Mouse (Mus musculus) embryonic stem cell, embryonic (primary cell): ENCODE measurements around the gene Ost4.

Experiments used
- CTCF ChIA-PET, 4 experiments: fragments of 300-600 bp in 2 of 4; fragments of 350-600 bp in 2 of 4; sonication (Branson Sonifier 250); formaldehyde crosslinking; loops; one replicate each; lab custom pipeline; 2022; ENCODE audit warnings: inconsistent platforms in 2 of 4; lab: Charles Lee
- POLR2A ChIA-PET, 4 experiments: fragments of 300-600 bp in 2 of 4; fragments of 350-600 bp in 2 of 4; sonication (Branson Sonifier 250); formaldehyde crosslinking; loops; one replicate each; lab custom pipeline; 2022; ENCODE audit warnings: antibody characterized with exemption in 4 of 4, inconsistent platforms in 1 of 4; lab: Charles Lee

Gene Ost4

DNA sequence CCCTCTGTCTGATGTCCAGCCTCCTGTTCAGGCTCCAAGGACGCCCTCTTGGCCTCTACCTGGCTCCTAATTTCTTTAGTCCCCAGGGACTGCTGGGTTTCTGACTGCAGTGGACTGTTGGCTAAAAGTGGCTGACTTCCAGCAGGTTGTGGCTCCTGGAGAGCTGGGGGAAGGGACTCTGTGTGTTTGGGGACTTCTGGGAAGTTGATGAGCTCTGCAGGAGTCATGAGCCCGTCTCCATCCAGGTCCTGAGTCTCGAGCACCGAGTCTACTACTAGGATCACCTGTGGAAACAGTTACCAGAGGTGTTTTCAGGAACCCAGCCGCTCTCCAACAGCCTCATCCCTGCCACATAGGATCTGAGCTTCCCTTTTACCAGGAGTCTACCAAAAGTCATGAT lies 26.1 kb upstream of the Ost4 start:
- ChIA-PET CTCF (interaction anchor here in 3 of 4 experiments (0.6 to 2.1 kb wide), 8 partner anchors 11 to 192 kb away, joined by 3 to 9 read pairs (median 3); partner anchors contain the start of gene Cgref1 (in 1 of the 3)), POLR2A (interaction anchor here in 2 of 4 experiments (0.6 to 1.5 kb wide), 11 partner anchors 11 to 183 kb away, joined by 3 to 8 read pairs (median 3); partner anchors contain the start of genes Cgref1 (in 1 of the 2), Khk (in 1 of the 2) and Trim54 (in 1 of the 2))

DNA sequence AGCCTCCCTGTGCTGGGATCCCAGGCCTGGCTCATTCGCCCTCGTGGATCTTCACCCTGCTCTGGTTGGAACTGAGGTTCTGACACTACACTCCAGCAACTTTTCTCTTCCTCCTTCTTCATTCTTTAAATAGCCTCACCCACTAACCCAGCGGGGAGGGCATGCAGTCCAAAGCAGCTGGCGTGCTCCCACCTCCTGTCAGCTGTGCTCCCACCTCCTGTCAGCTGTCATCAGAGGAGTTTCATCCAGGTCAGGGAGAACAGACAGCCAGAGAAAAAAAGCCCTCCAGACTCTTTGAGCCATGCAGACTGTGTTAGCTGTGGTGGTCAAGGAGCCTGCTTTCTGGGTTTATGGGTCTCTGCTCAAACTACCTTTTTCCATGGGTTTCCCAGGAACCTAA lies 23.8 kb upstream of the Ost4 start:
- CTCF ChIA-PET: interaction anchor here in 2 of 4 experiments (1.0 to 3.0 kb wide), 3 partner anchors 10 to 67 kb away, joined by 5 to 46 read pairs (median 5); partner anchors contain the start of gene Khk (in 1 of the 2)
- POLR2A ChIA-PET: interaction anchor here in 3 of 4 experiments (0.7 to 2.7 kb wide), 4 partner anchors 12 to 50 kb away, joined by 3 to 11 read pairs (median 8); partner anchors contain the start of gene Agbl5 (in 1 of the 3)

DNA sequence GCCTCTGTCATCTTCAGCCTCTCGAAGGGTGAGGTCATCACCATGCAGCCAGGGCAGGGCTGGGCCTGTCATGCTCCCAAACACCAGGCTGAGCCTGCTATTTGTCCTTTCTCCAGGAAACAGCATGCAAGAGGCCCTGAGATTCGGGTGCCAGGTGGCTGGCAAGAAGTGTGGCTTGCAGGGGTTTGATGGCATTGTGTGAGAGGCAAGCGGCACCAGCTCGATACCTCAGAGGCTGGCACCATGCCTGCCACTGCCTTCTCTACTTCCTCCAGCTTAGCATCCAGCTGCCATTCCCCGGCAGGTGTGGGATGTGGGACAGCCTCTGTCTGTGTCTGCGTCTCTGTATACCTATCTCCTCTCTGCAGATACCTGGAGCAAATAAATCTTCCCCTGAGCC lies 23.3 kb upstream of the Ost4 start:
- ChIA-PET POLR2A (interaction anchor here in 3 of 4 experiments (0.7 to 2.7 kb wide), 6 partner anchors 10 to 49 kb away, joined by 3 to 11 read pairs (median 8); partner anchors contain the start of genes Agbl5 (in 1 of the 3) and Khk (in 1 of the 3)), CTCF (interaction anchor here in 2 of 4 experiments (1.0 to 3.0 kb wide), 4 partner anchors 9 to 67 kb away, joined by 5 to 46 read pairs (median 5); partner anchors contain the start of gene Khk (in 1 of the 2))

DNA sequence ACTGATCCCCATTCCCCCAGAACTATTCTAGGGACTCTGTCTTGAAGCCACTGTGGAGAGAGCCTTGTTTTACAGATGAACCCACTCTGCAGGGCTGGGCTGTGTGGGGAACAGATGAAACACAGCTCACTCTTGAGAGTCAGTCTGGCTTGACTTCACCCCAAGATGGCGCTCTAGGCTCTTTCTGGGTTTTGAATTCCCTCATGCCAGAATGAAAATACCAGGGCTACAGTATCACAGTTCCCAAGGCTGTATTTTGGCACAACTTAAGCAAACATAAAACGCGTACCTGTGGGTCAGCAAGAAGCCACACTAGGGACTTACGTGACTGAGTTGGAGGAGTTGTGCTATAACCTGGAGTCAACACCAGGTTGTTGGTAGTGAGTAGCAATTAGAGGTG lies 22.5 kb upstream of the Ost4 start:
- POLR2A ChIA-PET: interaction anchor here (0.5 to 2.7 kb wide), 30 partner anchors 9 to 124 kb away, joined by 3 to 11 read pairs (median 4); partner anchors contain the start of genes Khk (in 3 of the 4), Agbl5 (in 1 of the 4), Cgref1 (in 1 of the 4) and Ost4 (in 1 of the 4)
- CTCF ChIA-PET: interaction anchor here (0.5 to 3.0 kb wide), 58 partner anchors 8 to 1493 kb away, joined by 3 to 46 read pairs (median 4); partner anchors contain the start of genes Khk (in 4 of the 4), Cgref1 (in 2 of the 4), Atraid (in 1 of the 4) and Cad (in 1 of the 4)

DNA sequence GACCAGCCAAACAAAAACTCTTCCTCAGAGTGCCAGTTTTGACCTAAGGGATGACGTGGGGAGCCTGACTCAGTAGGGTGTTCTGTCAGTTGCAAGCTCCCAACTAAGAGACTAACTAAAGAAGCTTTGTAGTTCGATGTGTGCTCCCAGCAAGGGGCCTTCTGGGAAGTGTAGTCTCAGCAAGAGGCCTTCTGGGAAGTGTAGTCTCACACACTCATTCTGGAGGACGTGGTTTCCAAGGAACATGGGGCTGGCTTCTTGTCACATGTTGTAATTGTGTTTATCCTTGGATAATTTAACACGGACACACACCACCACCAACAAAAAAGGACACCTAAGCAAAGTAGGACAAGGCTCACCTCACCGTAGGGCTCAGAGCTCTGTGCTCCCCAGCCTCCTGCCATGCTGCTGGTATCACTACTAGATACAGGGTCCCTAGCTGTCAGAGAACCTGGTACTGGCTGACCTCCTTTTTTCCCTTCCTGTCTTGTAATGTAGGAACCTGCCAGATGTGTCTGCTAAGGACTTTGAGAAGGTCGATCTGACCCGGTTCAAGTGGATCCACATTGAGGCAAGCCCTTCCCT lies 20.4 kb upstream of the Ost4 start:
- POLR2A ChIA-PET: interaction anchor here in 3 of 4 experiments (0.6 to 2.5 kb wide), 24 partner anchors 10 to 265 kb away, joined by 3 to 12 read pairs (median 4); partner anchors contain the start of genes Ost4 (in 2 of the 3), Agbl5 (in 1 of the 3), Atraid (in 1 of the 3) and Eif2b4 (in 1 of the 3)

DNA sequence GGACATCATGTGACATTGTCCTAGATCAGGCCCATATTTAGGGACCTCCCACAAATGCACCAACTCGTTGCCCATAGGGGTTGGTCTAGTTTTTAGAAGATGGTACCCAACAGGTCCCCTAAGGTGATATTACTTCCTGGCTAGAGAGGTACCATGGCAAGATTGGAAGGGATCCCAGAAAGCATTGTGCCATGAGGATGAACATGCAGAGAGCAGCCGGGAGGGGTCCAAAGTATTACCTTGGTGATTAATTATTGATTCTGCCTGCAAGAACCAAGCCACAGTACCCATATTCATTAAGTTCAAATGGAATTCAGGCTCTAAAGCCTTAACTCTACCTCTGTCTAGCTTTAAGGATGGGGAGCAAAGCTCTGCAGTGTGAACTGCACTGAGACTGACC lies 18.5 kb upstream of the Ost4 start:
- ChIA-PET POLR2A (interaction anchor here in 3 of 4 experiments (0.6 to 2.5 kb wide), 4 partner anchors 17 to 122 kb away, joined by 3 to 8 read pairs (median 3); partner anchors contain the start of genes Preb (in 1 of the 3) and Slc5a6 (in 1 of the 3)), CTCF (no interaction called here)

More for the DNA sequence above, 20.4 kb upstream of the Ost4 start:
- CTCF ChIA-PET: interaction anchor here in 3 of 4 experiments (0.6 to 1.5 kb wide), 6 partner anchors 11 to 218 kb away, joined by 3 to 8 read pairs (median 4); no protein-coding TSS in a partner anchor

DNA sequence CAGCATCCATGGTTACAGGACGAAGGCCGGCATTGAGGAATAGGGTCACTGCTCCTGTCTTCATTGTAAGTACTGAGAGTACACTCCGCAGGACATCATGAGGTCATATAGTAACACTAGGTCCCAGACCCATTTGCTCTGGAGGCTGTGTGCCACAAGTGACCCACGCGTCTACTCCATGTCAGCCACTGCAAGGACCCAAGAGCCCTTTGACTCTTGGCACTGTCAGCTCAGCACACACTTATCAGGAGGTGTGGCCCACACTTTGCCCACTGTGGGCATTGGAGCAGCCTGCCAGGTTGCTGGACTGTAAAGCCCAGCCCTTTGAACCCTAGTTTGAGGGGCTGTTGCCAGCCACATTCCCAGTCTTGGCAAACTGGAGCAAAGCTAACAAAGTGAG lies 17.6 kb upstream of the Ost4 start:
- ChIA-PET POLR2A (interaction anchor here in 1 of 4 experiments (0.6 to 30.7 kb wide), 2 partner anchors 27 to 160 kb away, joined by 4 to 838 read pairs; partner anchors contain the start of genes Agbl5 and Ost4), CTCF (no interaction called here)

DNA sequence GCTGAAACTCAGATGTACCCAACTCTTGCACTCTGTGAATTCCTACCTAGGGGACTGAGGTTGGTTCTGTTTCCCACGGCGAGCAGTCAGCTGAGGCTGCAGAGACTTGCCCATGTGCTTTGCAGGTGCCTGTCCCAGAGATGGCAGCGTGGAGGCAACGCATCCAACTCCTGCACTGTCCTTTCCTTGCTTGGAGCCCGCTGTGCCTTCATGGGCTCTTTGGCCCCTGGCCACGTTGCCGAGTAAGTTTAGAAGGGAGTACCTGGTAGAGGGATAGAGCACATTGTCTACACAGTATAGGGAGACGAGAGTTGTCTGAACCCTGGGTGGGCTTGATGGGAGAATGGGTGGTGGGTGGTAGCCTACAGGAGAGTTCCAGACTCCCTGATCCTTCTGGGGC lies 17.0 kb upstream of the Ost4 start:
- POLR2A ChIA-PET: interaction anchor here in 2 of 4 experiments (0.6 to 30.7 kb wide), 5 partner anchors 17 to 160 kb away, joined by 3 to 838 read pairs (median 5); partner anchors contain the start of genes Agbl5 (in 2 of the 2) and Ost4 (in 2 of the 2)
- CTCF ChIA-PET: no interaction called here

DNA sequence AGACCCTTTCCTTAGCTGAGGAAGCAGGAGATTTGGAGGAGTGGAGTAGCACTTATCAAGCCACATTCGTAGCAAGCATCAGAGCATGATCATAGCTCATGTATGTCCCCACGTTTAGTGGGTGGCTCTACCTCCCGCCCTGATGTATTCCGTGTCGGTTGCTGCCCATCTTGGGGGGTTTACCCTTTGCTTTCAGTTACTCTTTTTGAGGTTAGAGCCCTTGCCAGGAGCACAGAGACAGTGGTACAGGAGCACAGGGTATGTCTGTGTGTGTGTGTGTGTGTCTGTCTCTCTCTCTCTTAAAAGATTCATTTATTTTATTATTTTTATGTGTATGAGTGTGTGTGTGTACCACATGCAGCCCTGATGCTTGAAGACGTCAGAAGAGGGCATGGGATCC lies 15.5 kb upstream of the Ost4 start:
- ChIA-PET POLR2A (interaction anchor here in 2 of 4 experiments (1.7 to 30.7 kb wide), 7 partner anchors 10 to 242 kb away, joined by 3 to 838 read pairs (median 8); partner anchors contain the start of genes Agbl5 (in 2 of the 2), Emilin1 (in 1 of the 2), Ost4 (in 1 of the 2) and Preb (in 1 of the 2)), CTCF (no interaction called here)

DNA sequence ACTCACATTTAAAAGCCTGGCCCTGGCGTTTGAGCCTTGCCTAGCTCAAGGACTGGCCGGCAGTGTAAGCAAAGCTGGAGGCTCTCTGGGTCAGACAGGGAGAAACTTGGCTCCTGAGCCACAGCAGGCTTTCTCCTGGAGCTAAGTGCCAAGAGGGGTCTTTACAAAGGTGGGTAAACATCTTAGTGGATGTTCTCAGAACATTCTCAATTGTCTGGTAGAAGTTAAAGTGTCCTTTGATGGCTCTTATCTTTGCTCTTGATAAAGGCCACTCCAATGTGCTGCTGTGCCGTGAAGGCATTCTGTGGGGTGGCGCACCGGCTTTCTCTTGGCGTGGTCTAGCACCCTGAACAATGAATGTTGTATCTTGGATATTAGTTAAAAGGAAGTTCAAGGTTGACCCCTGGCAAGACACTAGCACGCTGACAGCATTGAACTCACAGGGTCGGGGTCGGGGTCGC lies 15.0 kb upstream of the Ost4 start:
- POLR2A ChIA-PET: interaction anchor here (0.9 to 30.7 kb wide), 24 partner anchors 10 to 279 kb away, joined by 3 to 838 read pairs (median 6); partner anchors contain the start of genes Ost4 (in 3 of the 4), Agbl5 (in 2 of the 4), Atraid (in 1 of the 4) and Emilin1 (in 1 of the 4)

DNA sequence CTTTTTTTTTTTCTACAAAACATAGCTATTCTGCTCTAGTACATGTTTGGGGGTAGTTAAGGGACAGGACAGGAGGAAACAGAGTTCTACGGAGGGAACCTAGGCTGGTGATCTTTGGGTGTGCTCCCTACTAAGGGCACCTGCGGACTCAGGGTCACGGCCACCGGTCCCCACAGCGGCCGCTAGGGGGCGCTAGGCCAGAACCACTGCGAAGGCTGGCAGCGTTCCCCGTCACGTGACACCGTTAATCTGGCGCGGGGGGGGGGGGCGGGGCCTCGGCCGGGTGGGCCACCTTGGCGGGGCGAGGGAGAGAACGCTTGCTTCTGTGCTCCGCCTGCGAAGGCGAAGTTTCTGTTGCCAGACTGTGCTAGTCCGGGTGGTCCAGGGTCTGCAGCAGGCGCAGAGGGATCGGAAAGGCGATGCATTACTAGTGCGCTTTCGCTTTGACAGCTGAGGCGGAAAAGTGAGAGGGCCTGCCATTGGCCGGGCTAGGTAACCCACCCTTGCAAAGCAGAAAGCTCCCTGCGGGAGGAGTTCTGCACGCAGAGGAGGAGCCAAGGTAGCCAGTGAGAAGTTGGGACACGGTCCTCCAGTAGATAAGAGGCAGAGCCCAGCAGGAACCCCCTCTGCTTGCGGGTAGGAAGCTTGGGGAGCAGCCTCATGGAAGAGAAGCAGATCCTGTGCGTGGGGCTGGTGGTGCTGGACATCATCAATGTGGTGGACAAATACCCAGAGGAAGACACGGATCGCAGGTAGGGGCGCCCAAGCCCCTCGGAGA lies 13.9 kb upstream of the Ost4 start, which contains the start of gene Khk:
Gene Khk, plus strand, starts transcription at position 176 of the 778 bp plus-strand sequence.
- ChIA-PET CTCF (interaction anchor here (0.5 to 3.7 kb wide), 35 partner anchors 8 to 760 kb away, joined by 3 to 46 read pairs (median 3); partner anchors contain the start of genes Agbl5 (in 1 of the 4), Atraid (in 1 of the 4), Cgref1 (in 1 of the 4) and Emilin1 (in 1 of the 4)), POLR2A (interaction anchor here in 3 of 4 experiments (0.6 to 30.7 kb wide), 47 partner anchors 8 to 1580 kb away, joined by 3 to 838 read pairs (median 5); partner anchors contain the start of genes Agbl5 (in 3 of the 3), Ost4 (in 3 of the 3), Atraid (in 2 of the 3) and Preb (in 2 of the 3))

More for the DNA sequence above, 15.0 kb upstream of the Ost4 start:
- CTCF ChIA-PET: interaction anchor here (0.9 to 3.7 kb wide), 7 partner anchors 7 to 404 kb away, joined by 3 to 46 read pairs (median 3); no protein-coding TSS in a partner anchor

DNA sequence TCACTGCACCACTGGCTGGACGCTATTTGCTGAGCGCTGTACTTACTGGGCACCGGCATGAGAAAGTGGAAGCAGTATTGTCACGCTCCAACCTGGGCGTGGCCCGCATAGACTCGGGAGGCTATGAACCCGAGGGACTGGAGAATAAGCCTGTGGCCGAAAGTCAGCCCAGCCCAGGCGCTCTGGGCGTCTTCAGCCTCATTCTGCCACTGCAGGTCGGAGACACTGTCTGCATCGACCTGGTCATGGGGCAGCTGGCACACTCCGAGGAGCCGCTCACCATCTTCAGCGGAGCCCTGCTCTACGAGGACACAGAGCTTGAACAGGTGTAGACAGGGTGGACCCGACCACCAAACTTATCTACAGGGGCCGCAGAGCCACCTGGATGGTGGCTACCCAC lies 13.0 kb upstream of the Ost4 start:
- ChIA-PET CTCF (interaction anchor here (1.3 to 3.7 kb wide), 7 partner anchors 7 to 444 kb away, joined by 3 to 46 read pairs (median 4); partner anchors contain the start of gene Emilin1 (in 1 of the 4)), POLR2A (interaction anchor here in 3 of 4 experiments (0.6 to 30.7 kb wide), 19 partner anchors 9 to 128 kb away, joined by 3 to 838 read pairs (median 6); partner anchors contain the start of genes Ost4 (in 3 of the 3), Agbl5 (in 2 of the 3), Slc5a6 (in 2 of the 3) and Atraid (in 1 of the 3))

DNA sequence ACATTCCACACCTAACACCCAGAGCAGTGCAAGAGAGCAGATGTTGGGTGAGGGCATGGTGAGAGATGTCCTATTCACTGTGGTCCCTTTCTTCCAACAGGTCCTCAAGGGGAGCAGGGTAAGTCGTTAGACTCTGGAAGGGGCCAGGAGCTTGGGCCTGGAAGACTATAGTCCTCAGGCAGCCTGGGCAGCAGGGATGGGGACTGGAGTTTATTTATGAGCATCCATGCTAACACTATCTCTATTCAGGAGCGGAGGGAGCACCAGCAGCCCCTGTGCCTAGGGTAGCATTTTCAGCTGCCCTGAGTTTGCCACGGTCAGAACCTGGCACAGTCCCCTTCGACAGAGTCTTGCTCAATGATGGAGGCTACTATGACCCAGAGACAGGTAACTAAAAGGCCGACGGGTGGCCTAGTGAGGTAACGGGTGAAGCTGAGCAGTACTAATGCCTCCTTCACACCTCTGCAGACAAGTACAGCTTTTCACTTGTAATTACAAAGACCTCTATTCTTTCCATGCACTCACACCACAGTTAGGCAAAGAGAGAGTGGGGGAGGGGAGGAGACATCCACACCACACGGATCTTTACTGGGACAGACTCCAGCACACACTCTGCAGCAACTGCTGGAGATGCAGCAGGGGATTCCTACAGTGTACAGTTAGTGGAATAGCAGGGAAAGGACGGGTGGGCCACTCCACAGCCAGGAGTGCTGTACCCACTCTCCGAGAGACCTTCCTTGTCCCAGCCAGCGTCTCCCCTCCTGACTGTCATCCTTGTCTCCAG lies 12.4 kb upstream of the Ost4 start:
- ChIA-PET CTCF (interaction anchor here in 3 of 4 experiments (0.6 to 3.7 kb wide), 6 partner anchors 7 to 444 kb away, joined by 3 to 46 read pairs (median 4); no protein-coding TSS in a partner anchor), POLR2A (interaction anchor here in 3 of 4 experiments (0.6 to 30.7 kb wide), 14 partner anchors 12 to 703 kb away, joined by 3 to 838 read pairs (median 4); partner anchors contain the start of genes Ost4 (in 3 of the 3), Agbl5 (in 2 of the 3) and Slc5a6 (in 1 of the 3))

DNA sequence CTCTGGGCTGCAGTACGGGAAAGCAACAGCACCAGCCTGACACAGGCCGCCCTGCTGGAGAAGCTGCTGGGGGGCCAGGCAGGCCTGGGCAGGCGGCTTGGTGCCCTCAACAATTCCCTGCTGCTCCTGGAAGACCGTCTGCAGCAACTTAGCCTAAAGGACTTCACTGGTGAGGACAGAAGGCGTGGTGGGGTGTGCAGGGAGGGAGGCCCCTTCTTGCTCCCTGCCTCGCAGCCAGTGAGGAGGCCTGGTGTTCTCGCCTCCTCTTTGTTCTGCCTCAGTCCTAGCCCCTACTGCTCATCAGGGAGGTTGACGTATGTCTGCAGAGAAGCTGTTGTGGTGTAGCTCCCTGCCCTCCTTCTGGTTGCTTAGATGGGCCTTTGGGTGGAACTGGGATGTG lies 11.1 kb upstream of the Ost4 start:
- ChIA-PET POLR2A (interaction anchor here in 3 of 4 experiments (0.8 to 30.7 kb wide), 21 partner anchors 9 to 208 kb away, joined by 3 to 838 read pairs (median 10); partner anchors contain the start of genes Ost4 (in 3 of the 3), Agbl5 (in 2 of the 3), Atraid (in 1 of the 3) and Dpysl5 (in 1 of the 3)), CTCF (interaction anchor here in 2 of 4 experiments (1.4 to 3.9 kb wide), 7 partner anchors 11 to 46 kb away, joined by 4 to 46 read pairs (median 5); partner anchors contain the start of gene Ost4 (in 1 of the 2))
